Mouse (Mus musculus) stomach, postnatal 0 days (tissue): ENCODE measurements around the gene Gm10912. TPM values are rescaled to one million over a fixed set of nuclear protein-coding genes. Genes with fewer than 3 reads are reported as not detected.

Experiments used
- ATAC-seq: fragments of 200-750 bp; cut with Nextera tagmentation; 2 replicates; pipeline ENCODE4 v1.8.0; 2017; ENCODE audit not compliant: low FRiP score, low TSS enrichment
- DNase-seq: peaks from one replicate; pipeline ENCODE4 v3.0.0-alpha.2; 2016; ENCODE audit warnings: low spot score
- H3K27ac ChIP-seq: fragments of 300-500 bp; sonication (generic); replicated peaks from 2 replicates; pipeline ENCODE4 v1.5.1; 2014; ENCODE audit warnings: mild to moderate bottlenecking, control low read depth
- H3K27me3 ChIP-seq: fragments of 300-500 bp; sonication (generic); 2 replicates; pipeline ENCODE4 v1.6.1; 2014; ENCODE audit warnings: low read length; ENCODE audit not compliant: control insufficient read depth, insufficient read depth
- H3K36me3 ChIP-seq: fragments of 300-500 bp; sonication (generic); 2 replicates; pipeline ENCODE4 v1.6.1; 2014; ENCODE audit warnings: low read length, mixed read lengths; ENCODE audit not compliant: control insufficient read depth, insufficient read depth
- H3K4me1 ChIP-seq: fragments of 300-500 bp; sonication (generic); replicated peaks from 2 replicates; pipeline ENCODE4 v1.6.1; 2014; ENCODE audit warnings: antibody characterized with exemption; ENCODE audit not compliant: control insufficient read depth, insufficient read depth
- H3K4me2 ChIP-seq: fragments of 300-500 bp; sonication (generic); replicated peaks from 2 replicates; pipeline ENCODE4 v1.6.1; 2014; ENCODE audit warnings: low read depth, mild to moderate bottlenecking, control low read depth, moderate library complexity
- H3K4me3 ChIP-seq: fragments of 300-500 bp; sonication (generic); 2 replicates; pipeline ENCODE4 v1.5.1; 2014; ENCODE audit warnings: low read depth, low read length, control low read depth
- H3K9ac ChIP-seq: fragments of 300-500 bp; sonication (generic); 2 replicates; pipeline ENCODE4 v1.6.1; 2014; ENCODE audit warnings: mild to moderate bottlenecking, low read length, control low read depth, mixed read lengths
- H3K9me3 ChIP-seq: fragments of 300-500 bp; sonication (generic); 2 replicates; pipeline ENCODE4 v1.6.1; 2016; ENCODE audit warnings: low read length; ENCODE audit not compliant: control insufficient read depth
- CTCF ChIP-seq: IDR thresholded peaks from 2 replicates; pipeline ENCODE4 v1.5.1; 2016; ENCODE audit warnings: antibody characterized with exemption, low read depth, mild to moderate bottlenecking, moderate library complexity
- EP300 ChIP-seq: optimal IDR thresholded peaks from 2 replicates; pipeline ENCODE3; 2016; ENCODE audit warnings: antibody characterized with exemption
- WGBS: fragments of 180-500 bp; shearing (Covaris S2); extraction: QIAGEN DNeasy Blood & Tissue Kit; methylation state at CpG from one replicate; pipeline ENCODE4 v1.1.7; 2014; 5-methylcytosine and 5-hydroxymethylcytosine counted together
- polyA plus RNA-seq: library from polyadenylated mRNA; unstranded; fragments of >200 nt; fragmentation: Nextera tagmentation; extraction: Ambion mirVana; gene quantifications from 2 replicates; pipeline ENCODE4 v1.2.1, GENCODE M21; 2015

Gene Gm10912
- polyA plus RNA-seq, 1 experiment from 2014 or later, result not detected

DNA sequence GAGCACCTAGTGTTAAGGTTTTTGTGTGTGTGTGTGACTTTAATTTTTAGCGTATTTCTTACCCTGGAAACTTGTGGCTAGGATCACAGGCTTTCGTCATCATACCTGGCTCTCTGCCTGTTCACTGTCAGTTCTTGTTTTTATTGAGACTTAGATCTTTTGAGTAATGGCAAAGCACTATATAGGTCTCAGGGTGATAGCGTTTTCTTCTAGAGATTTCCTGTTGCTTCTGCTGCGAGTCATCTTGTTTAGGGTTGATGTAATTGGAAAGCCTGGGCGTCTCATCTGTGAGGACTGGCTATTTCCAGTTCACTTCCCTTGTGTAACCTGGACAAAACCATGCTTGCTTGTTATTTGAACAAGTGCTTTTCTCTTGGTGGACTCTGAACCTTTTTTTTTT lies 24.0 kb upstream of the Gm10912 start:
- Histone ChIP-seq H3K4me2 (no peak overlapping the region), H3K9me3 (no peaks in the 10 kb centered on the region), H3K27ac (no peak overlapping the region), H3K27me3 (no peaks in the 10 kb centered on the region), H3K4me1 (no peaks in the 10 kb centered on the region), H3K36me3 (peaks cover 9% of the 10 kb centered on the region; the same call in 1 of the 2 replicates), H3K9ac (no peak overlapping the region), H3K4me3 (no peak overlapping the region)
- ATAC-seq (peak; percentile 83), DNase-seq (no peak)
- TF ChIP-seq CTCF, result no peak
- TF ChIP-seq EP300, result no peak
- 30% methylated on average over 5 of the region's 5 CpGs for WGBS

- Histone ChIP-seq H3K36me3 (peaks cover 9% of the 10 kb centered on the region; the same call in 1 of the 2 replicates), H3K27me3 (no peaks in the 10 kb centered on the region), H3K9ac (no peak overlapping the region), H3K9me3 (no peaks in the 10 kb centered on the region), H3K27ac (no peak overlapping the region), H3K4me2 (no peak overlapping the region), H3K4me3 (no peak overlapping the region), H3K4me1 (no peaks in the 10 kb centered on the region)
- no peak for ATAC-seq
- no peak for DNase-seq
- WGBS, result 90% methylated on average over 15 of the region's 15 CpGs
- TF ChIP-seq EP300 (no peak), CTCF (no peak)
Observed at GRCm38 (mm10) chr2:104042766-104043165, 22.9 kb upstream of the Gm10912 start.

DNA sequence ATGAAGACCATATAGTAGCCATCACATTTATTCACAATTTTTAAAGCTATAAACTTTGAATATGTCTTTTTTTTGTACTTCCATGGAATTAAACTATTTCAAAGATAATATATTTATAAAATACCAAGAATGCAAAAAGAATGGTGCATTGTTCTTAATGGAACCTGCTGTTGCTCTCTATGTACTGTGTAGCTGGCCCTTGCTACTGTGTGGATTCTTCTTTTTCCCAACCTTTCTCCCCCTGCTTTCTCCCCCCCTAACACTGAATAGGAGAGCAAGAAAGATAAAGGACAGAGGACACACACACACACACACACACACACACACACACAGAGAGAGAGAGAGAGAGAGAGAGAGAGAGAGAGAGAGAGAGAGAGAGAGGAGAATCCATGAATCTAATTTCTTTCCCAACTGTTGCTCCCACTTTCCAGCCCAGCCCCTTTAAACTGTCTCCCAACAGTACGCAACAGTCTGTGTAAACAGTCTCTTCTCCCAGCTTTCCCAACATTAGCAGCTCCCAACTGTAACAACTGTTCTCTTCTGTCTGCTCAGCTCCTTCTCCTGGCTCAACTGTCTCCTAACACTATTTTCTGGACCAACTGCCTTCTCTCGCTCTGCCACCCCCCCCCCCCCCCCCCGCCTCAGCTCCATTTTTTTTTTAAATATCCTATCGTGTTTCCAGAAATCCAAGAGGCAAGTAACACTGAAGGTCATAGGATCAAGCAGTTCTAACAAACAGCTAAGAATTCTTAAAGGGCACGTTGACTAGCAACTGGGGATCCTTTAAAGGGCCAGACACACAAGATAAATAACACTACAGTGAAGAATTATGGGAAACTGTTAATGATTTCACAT lies 21.8 kb upstream of the Gm10912 start:
- no peak for DNase-seq
- 35% methylated on average over 4 of the region's 5 CpGs for WGBS
- TF ChIP-seq EP300, result no peak
- no peak for TF ChIP-seq CTCF

GRCm38 (mm10) chr2:104044479-104045080 lies 21.0 kb upstream of the Gm10912 start:
- peaks cover 9% of the 10 kb centered on the region; the same call in 1 of the 2 replicates for H3K36me3 ChIP-seq

More for the DNA sequence above, 21.8 kb upstream of the Gm10912 start:
- ATAC-seq, result no peak; the same call in 1 of the 2 replicates
- Histone ChIP-seq H3K9me3 (no peaks in the 10 kb centered on the region), H3K27me3 (no peaks in the 10 kb centered on the region), H3K4me1 (no peaks in the 10 kb centered on the region), H3K36me3 (peaks cover 9% of the 10 kb centered on the region; the same call in 1 of the 2 replicates), H3K4me3 (no peak overlapping the region), H3K4me2 (no peak overlapping the region), H3K27ac (no peak overlapping the region), H3K9ac (no peak overlapping the region)

DNA sequence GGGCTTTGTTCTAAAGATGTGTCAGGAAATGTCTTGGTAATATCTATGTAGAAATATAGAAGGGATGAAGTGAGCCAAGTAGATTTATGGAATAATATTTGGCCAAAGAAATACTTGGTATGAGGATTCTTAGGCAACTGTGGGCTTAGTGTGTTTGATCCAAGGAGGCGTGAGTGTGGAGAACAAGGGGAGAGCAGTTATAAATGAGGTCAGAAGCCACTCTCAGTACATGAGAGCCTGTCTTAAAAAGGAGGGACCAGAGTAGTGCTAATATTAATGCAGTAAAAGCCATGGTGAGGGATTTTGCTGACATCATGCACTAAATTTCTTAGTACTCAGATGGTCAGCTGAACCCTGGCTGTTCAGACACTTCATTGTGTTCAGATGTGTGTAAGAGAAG lies 7.2 kb upstream of the Gm10912 start:
- no peak for TF ChIP-seq CTCF
- no peak for TF ChIP-seq EP300
- H3K4me1 ChIP-seq, result no peaks in the 10 kb centered on the region
- no peaks in the 10 kb centered on the region for H3K27me3 ChIP-seq
- H3K27ac ChIP-seq, result no peak overlapping the region
- no peak for ATAC-seq
- H3K9me3 ChIP-seq, result no peaks in the 10 kb centered on the region
- peaks cover 11% of the 10 kb centered on the region for H3K36me3 ChIP-seq
- H3K9ac ChIP-seq, result no peak overlapping the region
- DNase-seq, result no peak
- no peak overlapping the region for H3K4me3 ChIP-seq
- WGBS, result 63% methylated on average over 1 of the region's 1 CpGs
- H3K4me2 ChIP-seq, result no peak overlapping the region

More at GRCm38 (mm10) chr2:104044479-104045080, 21.0 kb upstream of the Gm10912 start:
- no peaks in the 10 kb centered on the region for H3K4me1 ChIP-seq
- H3K27me3 ChIP-seq, result no peaks in the 10 kb centered on the region
- H3K9me3 ChIP-seq, result no peaks in the 10 kb centered on the region
- H3K4me2 ChIP-seq, result no peak overlapping the region
- ATAC-seq (no peak), DNase-seq (no peak)
- no peak overlapping the region for H3K4me3 ChIP-seq
- no peak overlapping the region for H3K9ac ChIP-seq
- H3K27ac ChIP-seq, result no peak overlapping the region
- TF ChIP-seq EP300, result no peak
- TF ChIP-seq CTCF, result no peak
- WGBS, result 68% methylated on average over 1 of the region's 1 CpGs

GRCm38 (mm10) chr2:104058954-104059353 lies 6.7 kb upstream of the Gm10912 start:
- Histone ChIP-seq H3K9ac (no peak overlapping the region), H3K27me3 (no peaks in the 10 kb centered on the region), H3K4me1 (no peaks in the 10 kb centered on the region), H3K4me2 (no peak overlapping the region), H3K9me3 (no peaks in the 10 kb centered on the region), H3K27ac (no peak overlapping the region), H3K36me3 (peaks cover 10% of the 10 kb centered on the region), H3K4me3 (no peak overlapping the region)
- 88% methylated on average over 4 of the region's 4 CpGs for WGBS
- TF ChIP-seq CTCF (no peak), EP300 (no peak)
- no peak for DNase-seq
- no peak for ATAC-seq
